Mouse (Mus musculus) embryonic facial prominence, embryonic 14.5 days (tissue): ENCODE results near the gene Apoc4. TPM values are rescaled to one million over a fixed set of nuclear protein-coding genes. Genes with fewer than 3 reads are reported as not detected.

ENCODE experiments used
- ATAC-seq: fragments of 200-750 bp; cut with Nextera tagmentation; 2 replicates; pipeline ENCODE4 v1.8.0; 2017; ENCODE audit warnings: low read depth, moderate number of reproducible peaks, moderate TSS enrichment
- DNase-seq: peaks from one replicate; pipeline ENCODE4 v3.0.0-alpha.2; 2015; ENCODE audit warnings: low spot score
- H3K27ac ChIP-seq: fragments of 300-500 bp; sonication (generic); replicated peaks from 2 replicates; pipeline ENCODE4 v1.5.1; 2014; ENCODE audit warnings: low read depth, mild to moderate bottlenecking, low read length, moderate library complexity
- H3K27me3 ChIP-seq: fragments of 300-500 bp; sonication (generic); replicated peaks from 2 replicates; pipeline ENCODE4 v1.6.1; 2014; ENCODE audit warnings: low read length; ENCODE audit not compliant: control insufficient read depth, insufficient read depth
- H3K36me3 ChIP-seq: fragments of 300-500 bp; sonication (generic); 2 replicates; pipeline ENCODE4 v1.6.1; 2014; ENCODE audit warnings: low read length, mixed read lengths; ENCODE audit not compliant: control insufficient read depth, insufficient read depth
- H3K4me1 ChIP-seq: fragments of 300-500 bp; sonication (generic); 2 replicates; pipeline ENCODE4 v1.6.1; 2014; ENCODE audit warnings: antibody characterized with exemption, low read length; ENCODE audit not compliant: control insufficient read depth, insufficient read depth
- H3K4me2 ChIP-seq: fragments of 300-500 bp; sonication (generic); 2 replicates; pipeline ENCODE4 v1.6.1; 2014; ENCODE audit warnings: low read depth, mild to moderate bottlenecking, low read length, moderate library complexity, mixed read lengths
- H3K4me3 ChIP-seq: fragments of 300-500 bp; sonication (generic); 2 replicates; pipeline ENCODE4 v1.5.1; 2014; ENCODE audit warnings: low read depth, mild to moderate bottlenecking, low read length
- H3K9ac ChIP-seq: fragments of 300-500 bp; sonication (generic); 2 replicates; pipeline ENCODE4 v1.6.1; 2014; ENCODE audit warnings: low read depth, mild to moderate bottlenecking, low read length, moderate library complexity, mixed read lengths
- H3K9me3 ChIP-seq: fragments of 300-500 bp; sonication (generic); 2 replicates; pipeline ENCODE4 v1.6.1; 2016; ENCODE audit warnings: low read length; ENCODE audit not compliant: control insufficient read depth
- WGBS: fragments of 180-500 bp; shearing (Covaris S2); extraction: QIAGEN DNeasy Blood & Tissue Kit; methylation state at CpG from one replicate; pipeline ENCODE4 v1.1.7; 2014; 5-methylcytosine and 5-hydroxymethylcytosine counted together
- polyA plus RNA-seq: library from polyadenylated mRNA; unstranded; fragments of >200 nt; fragmentation: Nextera tagmentation; extraction: Ambion mirVana; gene quantifications from 2 replicates; pipeline ENCODE4 v1.2.1, GENCODE M21; 2014

Gene Apoc4
- polyA plus RNA-seq, 1 experiment from 2014 or later: not detected

DNA sequence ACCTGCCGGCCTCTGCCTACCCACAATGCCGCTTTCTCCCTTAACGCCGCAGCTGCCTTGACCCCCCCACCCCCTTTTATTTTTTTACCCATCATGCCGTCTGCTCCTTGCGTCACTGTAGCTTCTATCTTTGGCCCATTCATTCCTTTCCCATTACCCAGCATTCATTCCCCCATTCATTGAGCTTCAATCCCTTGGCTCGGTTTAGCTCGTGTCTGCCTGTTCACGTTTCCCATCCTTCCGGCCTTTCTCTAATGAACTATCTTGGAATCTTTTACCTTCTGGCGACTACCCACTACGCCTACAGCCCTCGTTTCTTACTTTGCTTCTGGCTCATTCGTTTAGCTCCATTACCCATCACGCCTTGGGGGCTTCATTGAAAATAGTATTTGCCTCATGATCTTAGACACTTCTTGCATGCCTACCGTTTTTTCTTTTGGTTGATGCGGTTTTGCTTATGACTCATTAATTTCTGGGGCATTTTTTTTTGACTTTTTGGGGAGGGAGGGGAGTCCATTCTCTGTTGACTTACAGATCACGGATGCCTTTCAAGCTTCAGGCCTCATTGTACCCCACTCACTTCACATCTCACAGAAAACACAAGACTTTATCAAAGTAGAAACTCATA, 34.9 kb upstream of the Apoc4 start:
- DNase-seq: no peak
- 0 out of 2 replicates have a peak, but pooled peaks cover 4% of the 10 kb centered on the region for H3K4me1 ChIP-seq
- WGBS: 6% methylated on average over 18 of the region's 18 CpGs

DNA sequence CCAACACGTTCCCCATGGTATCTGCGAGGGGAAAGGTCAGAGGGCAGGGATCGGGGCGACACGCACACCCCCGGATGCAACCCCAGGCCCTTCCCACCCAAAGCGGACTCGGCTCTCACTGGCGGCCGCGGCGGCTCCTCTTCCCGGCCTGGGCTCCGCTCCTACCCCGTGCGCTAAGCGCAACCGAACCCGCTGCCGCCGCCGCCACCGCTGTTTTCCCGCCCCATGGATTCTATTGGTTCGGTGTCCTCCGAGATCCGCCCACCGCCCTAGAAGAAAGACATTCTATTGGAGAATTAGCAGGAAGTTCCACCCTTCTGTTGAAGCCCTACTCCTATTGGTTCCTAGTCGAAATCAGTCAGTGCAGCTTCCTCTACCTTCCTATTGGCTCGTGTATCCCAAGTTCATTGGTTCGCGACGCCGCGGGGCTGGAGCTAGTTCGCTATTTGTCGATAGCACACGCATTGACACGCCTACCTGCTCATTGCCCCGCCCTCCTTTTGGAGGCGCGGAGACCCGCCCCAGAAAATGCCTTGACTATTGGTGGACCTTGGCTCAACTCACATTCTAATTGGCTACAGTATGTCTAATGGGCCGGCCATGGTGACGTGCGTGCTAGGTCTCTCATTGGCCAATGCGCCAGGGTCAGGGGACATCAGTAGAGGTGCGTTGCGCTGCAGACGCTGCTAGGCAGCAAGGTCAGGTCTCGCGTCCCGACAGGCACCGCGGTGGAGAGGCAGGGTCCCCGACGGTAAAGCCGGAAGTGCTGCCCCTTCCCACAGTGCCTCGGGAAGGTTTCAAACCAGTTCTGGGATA, 34.2 kb upstream of the Apoc4 start, which contains the start of gene Tomm40:
TSS of gene Tomm40 (minus strand) at position 200 of the 816 bp plus-strand sequence.
- WGBS: 0% methylated on average over 32 of the region's 59 CpGs
- Histone ChIP-seq H3K27ac (peak within 1 kb of the TSS; percentile 88), H3K9me3 (peaks cover 2% of the 10 kb centered on the region; the same call in 1 of the 2 replicates), H3K36me3 (peaks cover 53% of the 10 kb centered on the region), H3K4me1 (0 out of 2 replicates have a peak, but pooled peaks cover 4% of the 10 kb centered on the region), H3K27me3 (no peaks in the 10 kb centered on the region), H3K4me3 (peak within 1 kb of the TSS; percentile 87), H3K9ac (peak within 1 kb of the TSS; percentile 97), H3K4me2 (peak within 1 kb of the TSS; percentile 90)
- DNase-seq: peak; percentile 100
- peak; percentile 99 for ATAC-seq

More for the DNA sequence above, 34.9 kb upstream of the Apoc4 start:
- H3K4me2 ChIP-seq: peak overlapping the region; percentile 65
- H3K9me3 ChIP-seq: peaks cover 9% of the 10 kb centered on the region
- H3K4me3 ChIP-seq: peak overlapping the region; percentile 37
- no peak for ATAC-seq
- no peaks in the 10 kb centered on the region for H3K27me3 ChIP-seq
- H3K36me3 ChIP-seq: peaks cover 55% of the 10 kb centered on the region
- peak overlapping the region; percentile 57 for H3K9ac ChIP-seq
- H3K27ac ChIP-seq: peak overlapping the region; percentile 88

DNA sequence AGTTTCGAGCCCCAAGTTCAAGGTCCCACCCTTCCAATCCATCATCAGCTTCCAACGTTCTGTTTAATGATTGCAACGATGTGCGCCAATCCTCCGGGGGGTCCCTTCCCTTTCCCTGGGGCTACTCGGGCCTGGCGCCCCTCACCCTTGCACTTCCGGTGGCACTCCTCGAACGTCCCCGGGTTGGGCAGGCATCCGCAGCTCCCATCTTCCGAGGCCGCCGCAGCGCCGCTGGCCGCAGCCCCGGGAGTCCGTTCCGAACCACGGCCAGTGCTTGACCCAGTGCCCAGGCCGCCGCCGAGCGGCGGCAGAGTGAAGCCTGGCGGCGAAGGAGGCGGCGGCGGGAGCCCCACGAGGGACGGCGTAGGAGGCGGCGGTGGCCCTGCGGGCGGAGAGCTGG, 33.6 kb upstream of the Apoc4 start:
- H3K9me3 ChIP-seq: no peaks in the 10 kb centered on the region
- peaks cover 52% of the 10 kb centered on the region for H3K36me3 ChIP-seq
- ATAC-seq: no peak
- H3K4me2 ChIP-seq: peak overlapping the region; percentile 90
- 0 out of 2 replicates have a peak, but pooled peaks cover 4% of the 10 kb centered on the region for H3K4me1 ChIP-seq
- H3K27ac ChIP-seq: peak overlapping the region; percentile 75
- WGBS: under 1% methylated on average over 34 of the region's 39 CpGs
- H3K27me3 ChIP-seq: no peaks in the 10 kb centered on the region
- no peak for DNase-seq
- H3K4me3 ChIP-seq: peak overlapping the region; percentile 87
- peak overlapping the region; percentile 97 for H3K9ac ChIP-seq

DNA sequence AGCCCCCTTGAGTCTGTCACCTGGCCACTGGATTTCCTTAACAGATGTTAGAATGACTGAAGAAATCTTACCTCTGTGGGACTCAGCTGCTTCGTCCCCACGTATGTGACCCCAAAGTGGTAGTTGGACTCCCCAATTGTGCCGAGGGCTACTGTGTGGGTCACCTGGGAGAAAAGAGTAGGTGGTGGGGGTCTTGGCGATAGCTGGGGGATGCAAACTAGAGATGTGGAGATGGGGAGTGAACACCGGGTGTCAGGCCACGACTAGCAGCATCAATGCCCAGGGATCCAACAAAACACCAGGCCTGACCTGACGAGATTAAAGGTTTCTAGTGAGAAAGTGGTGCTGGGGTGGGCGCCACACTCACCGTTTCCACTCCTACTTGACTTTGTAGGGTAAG, 32.3 kb upstream of the Apoc4 start:
- H3K4me1 ChIP-seq: 0 out of 2 replicates have a peak, but pooled peaks cover 4% of the 10 kb centered on the region
- no peaks in the 10 kb centered on the region for H3K27me3 ChIP-seq
- H3K9me3 ChIP-seq: no peaks in the 10 kb centered on the region
- H3K4me3 ChIP-seq: no peak overlapping the region
- ATAC-seq (no peak), DNase-seq (no peak)
- H3K4me2 ChIP-seq: no peak overlapping the region
- peaks cover 52% of the 10 kb centered on the region for H3K36me3 ChIP-seq
- 86% methylated on average over 9 of the region's 9 CpGs for WGBS
- H3K27ac ChIP-seq: no peak overlapping the region
- no peak overlapping the region for H3K9ac ChIP-seq

DNA sequence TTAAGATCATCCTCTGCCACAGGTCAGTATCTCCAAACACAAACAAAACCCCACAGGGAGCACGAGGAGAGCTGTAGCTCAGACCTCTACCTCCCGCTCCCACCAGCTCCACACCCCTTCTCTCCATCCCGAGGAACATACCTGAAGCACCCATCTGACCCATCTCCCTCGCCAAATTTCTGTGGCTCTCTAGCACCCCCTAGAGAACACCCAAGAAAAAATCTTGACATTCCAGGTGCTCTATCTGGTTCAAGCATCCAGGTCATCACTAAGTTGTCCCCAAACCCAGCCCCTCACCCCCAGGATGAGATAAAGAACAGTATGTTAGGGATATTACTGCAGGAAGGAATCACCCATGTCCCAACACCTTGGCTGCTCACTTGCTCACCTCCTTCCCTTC, 31.9 kb upstream of the Apoc4 start:
- Histone ChIP-seq H3K9me3 (no peaks in the 10 kb centered on the region), H3K4me3 (no peak overlapping the region), H3K36me3 (peaks cover 53% of the 10 kb centered on the region), H3K9ac (no peak overlapping the region), H3K4me2 (no peak overlapping the region), H3K27me3 (no peaks in the 10 kb centered on the region), H3K4me1 (0 out of 2 replicates have a peak, but pooled peaks cover 4% of the 10 kb centered on the region), H3K27ac (no peak overlapping the region)
- DNase-seq: no peak
- no peak for ATAC-seq
- 45% methylated on average over 4 of the region's 4 CpGs for WGBS

DNA sequence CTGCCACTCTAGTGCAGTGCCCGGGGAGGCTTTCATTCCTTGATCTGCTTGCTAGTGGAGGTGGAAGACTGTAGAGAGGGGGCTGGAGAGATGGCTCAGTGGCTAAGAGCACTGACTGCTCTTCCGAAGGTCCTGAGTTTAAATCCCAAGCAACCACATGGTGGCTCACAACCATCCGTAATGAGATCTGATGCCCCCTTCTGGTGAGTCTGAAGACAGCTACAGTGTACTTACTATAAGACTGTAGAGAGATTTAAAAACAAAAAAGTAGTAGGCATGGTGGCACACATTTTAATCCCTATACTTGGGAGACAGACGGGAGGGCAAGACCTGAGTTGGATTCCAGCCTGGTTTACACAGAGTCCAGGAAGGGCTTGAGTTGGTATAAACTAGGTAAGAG, 31.1 kb upstream of the Apoc4 start:
- Histone ChIP-seq H3K4me2 (no peak overlapping the region), H3K4me1 (0 out of 2 replicates have a peak, but pooled peaks cover 4% of the 10 kb centered on the region), H3K9ac (no peak overlapping the region), H3K4me3 (no peak overlapping the region), H3K27me3 (no peaks in the 10 kb centered on the region), H3K27ac (no peak overlapping the region), H3K9me3 (no peaks in the 10 kb centered on the region), H3K36me3 (peaks cover 60% of the 10 kb centered on the region)
- ATAC-seq (no peak), DNase-seq (no peak)
- WGBS: 74% methylated on average over 4 of the region's 4 CpGs

DNA sequence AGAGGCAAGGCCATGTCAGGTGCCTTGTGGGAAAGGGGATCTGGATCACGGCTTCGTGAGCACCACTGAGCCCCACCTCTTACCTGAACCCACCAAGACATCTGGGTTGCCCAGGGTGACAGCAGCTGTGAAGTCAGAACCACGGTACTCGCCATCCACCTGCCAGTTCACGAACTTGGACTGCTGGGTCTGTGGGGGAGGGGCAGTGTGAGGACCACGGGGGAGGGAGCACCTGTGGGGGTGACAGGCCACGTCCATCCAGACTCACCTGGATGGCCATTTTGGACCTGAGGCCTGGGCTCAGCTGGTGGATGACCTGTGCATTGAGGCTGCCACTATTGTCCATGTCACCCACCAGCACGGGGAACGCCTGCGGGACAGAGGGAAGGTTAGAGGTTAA, 29.4 kb upstream of the Apoc4 start:
- Histone ChIP-seq H3K9me3 (no peaks in the 10 kb centered on the region), H3K4me2 (no peak overlapping the region), H3K4me1 (no peaks in the 10 kb centered on the region), H3K27me3 (no peaks in the 10 kb centered on the region), H3K4me3 (no peak overlapping the region), H3K36me3 (peaks cover 67% of the 10 kb centered on the region), H3K27ac (no peak overlapping the region), H3K9ac (no peak overlapping the region)
- WGBS: 93% methylated on average over 9 of the region's 10 CpGs
- DNase-seq: no peak
- no peak for ATAC-seq

DNA sequence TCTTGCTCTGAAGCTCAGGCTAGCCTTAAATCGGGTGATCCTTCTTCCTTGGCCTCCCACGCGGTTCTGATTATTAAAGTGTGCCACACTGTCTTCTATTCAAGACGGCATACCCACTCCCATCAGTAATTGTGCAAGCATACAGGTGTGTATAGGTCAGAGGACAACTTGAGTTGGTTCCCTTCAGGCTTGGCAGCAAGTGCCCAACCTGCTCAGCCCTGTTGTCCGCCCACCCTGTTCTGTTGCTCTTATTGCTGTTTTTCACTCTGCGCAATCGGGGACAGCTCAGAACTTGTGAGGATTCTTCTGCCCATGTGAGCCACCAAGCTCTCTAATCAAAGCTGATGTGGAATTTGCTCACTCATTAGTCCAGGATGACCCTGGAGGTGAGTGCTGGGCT, 24.0 kb upstream of the Apoc4 start:
- H3K27me3 ChIP-seq: no peaks in the 10 kb centered on the region
- DNase-seq (no peak), ATAC-seq (no peak)
- no peaks in the 10 kb centered on the region for H3K4me1 ChIP-seq
- no peak overlapping the region for H3K9ac ChIP-seq
- H3K36me3 ChIP-seq: peaks cover 63% of the 10 kb centered on the region
- WGBS: 93% methylated on average over 7 of the region's 7 CpGs
- H3K4me3 ChIP-seq: no peak overlapping the region
- no peak overlapping the region for H3K4me2 ChIP-seq
- no peaks in the 10 kb centered on the region for H3K9me3 ChIP-seq
- no peak overlapping the region for H3K27ac ChIP-seq
